Mouse (Mus musculus) kidney, postnatal 4 days (tissue): ENCODE measurements around the gene Bcs1l.

Experiments used
- DNase-seq, 2 experiments: peaks; one replicate each; pipeline ENCODE4 v3.0.0; 2021; ENCODE audit warnings: mixed read lengths in 2 of 2

The Bcs1l gene

GRCm38 (mm10) chr1:74587773-74588445 is at the start of gene Bcs1l, which contains the start of gene Zfp142:
TSS of gene Bcs1l (plus strand) at chr1:74588289.
TSS of gene Zfp142 (minus strand) at chr1:74588246.
- DNase-seq, result peak; percentile 99 to 100

DNA sequence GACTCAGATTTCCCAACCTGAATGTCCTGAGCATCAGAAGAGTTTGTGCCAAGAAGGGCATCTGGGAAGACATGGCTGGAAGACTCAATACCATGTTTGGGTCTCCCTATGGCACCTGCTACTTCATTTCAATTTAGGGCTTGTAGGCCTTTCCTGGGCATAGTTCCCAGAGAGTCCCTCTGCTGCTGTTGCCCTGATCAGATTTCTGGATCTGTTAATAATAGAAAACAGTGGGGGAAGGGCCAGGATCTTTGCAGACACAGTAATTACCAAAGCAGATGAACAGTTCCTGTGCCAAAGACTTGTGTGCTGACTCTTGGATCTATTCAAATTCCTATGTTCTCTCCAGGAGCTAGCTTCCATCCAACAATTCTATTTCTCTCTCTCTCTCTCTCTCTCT is 49.4 kb upstream of the Bcs1l start:
- no peak for DNase-seq

DNA sequence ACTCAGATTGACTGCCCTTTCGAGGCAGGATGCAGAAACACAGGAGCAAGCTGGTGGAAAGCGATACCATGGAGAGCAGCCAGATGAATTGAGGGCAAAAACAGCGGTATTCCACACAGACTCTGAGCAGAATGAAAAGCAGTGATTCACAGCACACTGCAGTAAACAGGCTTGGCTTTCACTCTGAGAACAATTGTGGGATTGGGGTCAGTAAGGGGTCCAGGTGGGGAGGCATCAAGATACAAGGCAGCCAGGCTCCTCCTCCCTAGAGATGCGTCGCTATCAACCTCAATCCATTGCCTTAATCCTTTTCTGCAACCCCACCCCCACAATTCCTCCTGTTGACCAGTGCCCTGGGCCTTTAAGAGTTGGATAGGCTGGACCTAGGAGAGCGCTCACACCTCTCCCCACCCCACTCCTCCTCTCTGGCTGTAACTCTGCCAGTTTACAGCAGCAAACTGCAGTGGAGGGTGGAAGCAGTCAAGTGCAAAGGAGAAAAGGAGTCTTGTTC is 45.6 kb upstream of the Bcs1l start, which contains the start of gene Plcd4:
Plcd4 (plus strand) TSS at position 438 of the 511 bp plus-strand sequence.
- peak; percentile 19 to 38 for DNase-seq

DNA sequence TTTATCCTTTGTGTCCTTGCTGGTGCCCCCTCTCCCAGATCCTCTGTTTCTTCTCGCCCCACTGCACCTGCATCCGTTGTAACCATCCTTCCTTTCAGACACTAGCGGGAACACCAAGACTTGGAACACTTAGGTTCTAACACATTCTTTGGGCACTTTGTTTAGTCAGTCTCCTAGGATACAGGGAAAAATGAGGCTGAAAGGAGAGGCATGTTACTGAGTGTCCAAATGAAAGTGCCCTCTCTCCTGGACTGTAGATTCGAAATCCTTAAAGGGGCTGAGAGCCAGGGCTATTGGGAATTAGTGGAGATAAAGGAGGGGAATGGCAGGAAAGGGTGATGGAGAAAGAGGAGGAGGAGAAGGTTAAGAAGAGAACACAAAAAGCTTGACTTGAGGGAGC is 43.9 kb upstream of the Bcs1l start, which contains the start of gene Usp37:
Usp37 (minus strand) TSS at position 101 of the 400 bp plus-strand sequence.
- no peak for DNase-seq

DNA sequence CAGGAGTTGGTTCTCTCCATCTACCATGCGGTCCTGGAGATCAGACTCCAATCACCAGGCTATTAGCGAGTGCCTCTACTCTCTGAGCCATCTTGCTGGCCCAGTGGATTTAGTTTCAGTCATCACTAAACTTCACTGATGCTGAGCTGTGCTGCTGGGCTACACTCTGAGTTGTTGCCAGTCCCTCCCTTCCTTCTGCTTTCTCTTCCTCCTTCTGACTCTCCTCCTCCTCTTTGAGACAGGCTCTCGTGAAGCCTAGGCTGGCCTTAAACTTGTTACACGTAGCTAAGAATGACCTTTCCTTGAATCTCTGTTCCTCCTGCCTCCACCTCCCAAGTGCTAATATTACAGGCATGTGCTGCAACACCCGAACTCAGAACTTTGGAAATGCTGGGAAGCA is 29.0 kb upstream of the Bcs1l start:
- no peak for DNase-seq

DNA sequence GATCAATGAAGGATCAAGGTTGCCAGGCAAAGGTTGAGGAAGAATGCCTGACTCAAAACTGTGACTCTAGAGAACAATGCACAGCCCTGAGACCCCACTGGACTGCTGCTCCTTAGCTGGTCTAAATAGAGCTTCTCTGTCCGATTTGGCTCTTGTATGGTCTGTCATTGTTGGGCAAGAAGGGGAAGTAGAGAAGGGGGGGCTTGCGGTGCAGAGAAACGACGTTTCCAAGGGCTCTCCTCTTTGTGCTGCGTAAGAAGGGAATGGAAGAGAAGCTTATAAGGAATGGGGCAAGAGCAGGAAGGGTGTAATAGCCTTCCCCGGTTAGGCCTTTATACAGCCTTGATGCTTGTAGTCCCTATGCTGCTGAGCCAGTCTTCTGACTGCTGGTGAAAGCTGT is 22.3 kb upstream of the Bcs1l start:
- DNase-seq, result no peak

GRCm38 (mm10) chr1:74569739-74570719 is 18.1 kb upstream of the Bcs1l start:
- no peak for DNase-seq

DNA sequence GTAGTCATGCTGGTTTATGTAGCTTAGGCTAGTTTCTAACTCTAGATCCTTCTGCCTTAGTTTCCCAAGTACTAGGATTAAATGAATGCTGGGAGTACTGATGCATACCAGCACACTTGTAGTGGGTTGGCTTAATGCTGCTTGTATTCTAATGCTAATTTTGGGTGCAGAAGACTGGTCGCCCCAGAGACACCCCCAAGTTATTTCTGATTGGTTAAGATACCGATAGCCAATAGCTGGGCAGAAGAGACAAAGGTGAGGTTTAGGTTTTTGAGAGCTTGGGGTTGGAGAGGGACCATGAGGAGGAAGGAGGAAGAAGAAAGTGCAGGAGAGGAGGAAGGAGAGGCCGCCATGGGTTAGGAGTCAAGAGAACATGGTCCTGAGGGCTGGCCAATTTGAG is 5.5 kb upstream of the Bcs1l start:
- DNase-seq, result no peak

GRCm38 (mm10) chr1:74584616-74585398 is 3.3 kb upstream of the Bcs1l start:
- DNase-seq, result no peak

DNA sequence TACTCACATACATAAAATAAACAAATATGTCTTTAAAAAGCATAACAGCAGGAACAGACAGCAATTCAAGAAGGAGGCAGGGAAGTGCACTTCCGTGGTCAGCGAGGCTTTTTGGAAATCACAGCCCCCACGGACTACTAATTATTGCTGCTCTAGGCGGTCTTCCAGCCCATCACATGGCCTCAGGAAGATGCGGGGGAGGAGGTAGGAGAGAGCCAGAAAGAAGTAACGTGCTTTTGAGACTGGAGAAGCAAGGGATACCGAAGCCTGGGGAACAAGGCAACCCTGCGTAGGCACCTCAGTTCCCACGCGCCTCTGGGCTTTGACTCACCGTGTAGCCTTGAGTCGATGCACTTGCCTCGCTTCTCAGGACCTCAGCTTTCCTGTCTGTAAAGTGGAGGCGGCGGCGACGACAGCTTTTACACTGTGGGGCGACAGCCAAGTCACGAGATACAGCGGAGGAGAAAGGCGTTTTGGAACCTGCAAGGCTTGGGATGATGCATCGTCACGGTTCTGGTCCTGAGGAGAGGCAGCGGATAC is 786 bp upstream of the Bcs1l start:
- DNase-seq, result peak; percentile 52 to 68

DNA sequence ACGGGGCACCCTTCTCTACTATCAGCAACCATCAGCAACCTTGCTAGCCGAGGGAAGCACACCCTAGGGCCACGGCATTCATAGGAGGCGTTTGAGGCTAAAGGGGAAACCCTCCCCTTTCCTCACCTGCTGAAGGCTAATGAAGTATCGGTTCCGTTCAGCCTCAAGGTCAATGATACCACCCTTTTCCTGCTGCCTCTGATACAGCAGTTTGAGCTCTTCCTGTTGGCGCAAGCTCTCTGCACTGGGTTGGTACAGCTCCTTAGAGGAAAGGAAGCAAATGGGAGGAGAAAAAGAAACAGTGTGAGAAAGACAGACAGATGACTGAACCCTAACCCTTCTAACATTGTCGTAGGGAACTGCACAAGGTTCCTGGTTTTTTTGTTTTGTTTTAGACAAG is 6.3 kb downstream of the Bcs1l start:
- DNase-seq, result no peak

DNA sequence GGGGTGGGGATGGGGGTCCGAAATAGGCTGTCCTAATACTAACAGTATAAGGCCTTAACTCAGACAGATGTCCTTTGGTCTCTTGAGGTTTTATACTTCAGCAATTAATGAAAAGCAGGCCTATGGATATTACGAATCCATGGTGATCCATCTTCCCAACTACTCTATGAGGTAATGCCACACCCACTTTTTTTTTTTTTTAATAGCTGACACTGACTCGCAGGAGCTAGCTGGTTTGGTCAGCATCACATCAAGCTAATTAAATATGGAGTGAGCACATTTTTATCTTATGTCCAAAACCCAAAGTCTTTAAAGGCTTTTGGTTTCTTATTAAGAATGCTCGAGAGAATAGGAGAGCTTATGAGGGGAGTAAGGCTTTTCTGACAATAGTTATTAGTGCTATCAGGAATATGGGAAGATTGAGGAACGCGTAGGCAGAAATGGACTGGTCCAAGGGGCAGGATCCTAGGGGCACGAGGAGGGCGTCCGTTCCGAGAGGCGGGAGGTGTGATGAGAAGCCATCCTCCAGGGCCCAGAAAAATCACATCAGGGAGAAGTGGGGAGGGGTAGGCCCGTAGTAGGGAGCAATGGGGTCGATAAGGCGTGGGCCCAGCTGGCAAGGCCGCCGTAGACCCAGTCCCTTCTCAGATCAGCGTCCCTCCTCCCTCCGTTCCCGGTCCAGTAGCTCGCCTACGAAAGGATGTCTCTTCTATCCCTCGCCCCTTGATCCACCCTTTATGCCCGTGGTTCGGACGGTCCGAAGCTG is 12.6 kb downstream of the Bcs1l start:
- no peak for DNase-seq

- DNase-seq, result peak; percentile 86 to 90
Observed at GRCm38 (mm10) chr1:74601267-74601962, 13.3 kb downstream of the Bcs1l start, which contains the start of the genes Rnf25 and Stk36. TSS of gene Rnf25 (minus strand) at chr1:74601397. TSS of gene Stk36 (plus strand) at chr1:74601445.

DNA sequence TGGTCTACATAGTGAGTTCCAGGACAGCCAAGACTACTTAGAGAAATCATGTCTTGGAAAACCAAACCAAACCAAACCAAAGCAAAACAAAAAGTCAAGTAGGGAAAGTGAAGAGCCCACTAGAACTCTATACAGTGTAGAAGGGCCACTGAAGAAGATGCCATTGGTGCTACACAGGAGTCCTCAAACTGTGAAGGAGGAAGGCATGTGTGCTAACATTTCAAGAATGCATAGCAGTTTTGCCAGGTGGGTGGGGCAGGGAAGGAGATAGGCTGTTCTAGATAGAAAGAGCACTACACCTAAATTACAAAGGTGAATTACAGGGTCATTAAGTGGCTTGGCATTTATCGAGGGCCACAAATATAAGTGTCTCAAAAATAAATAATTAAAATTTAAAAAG is 36.1 kb downstream of the Bcs1l start:
- DNase-seq, result no peak

DNA sequence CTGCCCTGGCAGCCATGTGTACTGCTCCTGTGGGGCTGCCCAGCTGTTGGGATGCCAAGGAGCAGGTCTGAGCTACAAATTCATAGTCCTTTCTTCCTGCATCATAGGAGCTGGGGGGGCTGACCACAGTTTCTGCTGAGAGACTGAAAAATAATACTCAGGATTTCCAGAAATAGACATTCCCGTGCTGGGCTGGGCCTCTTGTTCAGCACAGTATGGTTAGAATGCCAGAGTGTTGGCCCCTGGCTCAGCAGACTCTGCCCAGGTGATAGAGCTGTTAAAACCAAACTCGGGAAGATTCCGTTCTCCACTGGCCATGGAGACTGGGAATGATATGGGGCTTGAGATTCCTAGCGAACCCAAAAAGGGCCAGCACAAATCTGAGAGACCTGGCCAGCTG is 38.0 kb downstream of the Bcs1l start:
- no peak for DNase-seq

DNA sequence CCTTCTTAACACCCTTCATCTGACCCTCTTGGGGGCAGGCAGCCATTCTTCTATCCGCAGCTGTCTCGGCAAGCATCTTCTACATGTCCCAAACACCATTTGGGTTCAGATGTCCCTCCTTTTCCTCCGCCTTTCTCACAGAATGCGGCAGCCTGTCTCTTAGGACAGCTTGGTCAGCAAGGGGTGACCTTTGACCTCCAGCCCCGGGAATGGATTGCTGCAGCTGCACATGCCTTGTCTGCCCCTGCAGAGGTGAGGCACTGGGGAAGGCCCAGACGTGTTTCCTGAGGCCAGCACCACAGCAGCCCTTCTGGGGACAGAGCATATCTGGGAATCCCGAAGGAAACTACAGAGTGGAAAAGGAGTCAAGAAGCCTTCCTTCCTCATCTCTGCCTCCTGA is 39.9 kb downstream of the Bcs1l start:
- peak; percentile 20 to 31 for DNase-seq

- no peak for DNase-seq
Observed at GRCm38 (mm10) chr1:74632734-74633133, 44.6 kb downstream of the Bcs1l start.
